Mouse (Mus musculus) hindbrain, embryonic 16.5 days (tissue): ENCODE results near the gene Fv1. TPM values are rescaled to one million over a fixed set of nuclear protein-coding genes. Genes with fewer than 3 reads are reported as not detected.

Experiments
- polyA plus RNA-seq: library from polyadenylated mRNA; unstranded; fragments of >200 nt; fragmentation: Nextera tagmentation; extraction: Ambion mirVana; gene quantifications from 2 replicates; pipeline ENCODE4 v1.2.1, GENCODE M21; 2015

The Fv1 gene
- polyA plus RNA-seq, 1 experiment from 2014 or later: 8.4 TPM

Other genes with a start within 250 kb of the Fv1 start
- gene Zfp979, start 226.5 kb upstream of the Fv1 start, polyA plus RNA-seq: 2.6 and 2.9 TPM in 2 replicates
- gene Zfp534, start 166.4 kb upstream of the Fv1 start, polyA plus RNA-seq: 0.06 TPM in 1 of 2 replicates, not detected in the other
- 4.0 and 4.1 TPM in 2 replicates for gene Zfp984, start 59.2 kb upstream of the Fv1 start, polyA plus RNA-seq
- 6.2 and 7.8 TPM in 2 replicates for gene Zfp933, start 20.6 kb upstream of the Fv1 start, polyA plus RNA-seq
- 37.6 and 38.7 TPM in 2 replicates for gene Miip, start 163 bp upstream of the Fv1 start, polyA plus RNA-seq
- 107 and 115 TPM in 2 replicates for gene Mfn2, start 35.7 kb downstream of the Fv1 start, polyA plus RNA-seq
- gene Plod1, start 67.8 kb downstream of the Fv1 start, polyA plus RNA-seq: 28.4 and 34.8 TPM in 2 replicates
- gene 2510039O18Rik, start 71.9 kb downstream of the Fv1 start, polyA plus RNA-seq: 8.0 and 10.6 TPM in 2 replicates
- 0.20 and 0.21 TPM in 2 replicates for gene Nppb, start 116.8 kb downstream of the Fv1 start, polyA plus RNA-seq
- 1.2 and 1.6 TPM in 2 replicates for gene Nppa, start 131.7 kb downstream of the Fv1 start, polyA plus RNA-seq
- 29.9 and 33.5 TPM in 2 replicates for gene Clcn6, start 169.8 kb downstream of the Fv1 start, polyA plus RNA-seq
- 16.5 and 18.5 TPM in 2 replicates for gene Mthfr, start 170.1 kb downstream of the Fv1 start, polyA plus RNA-seq
- gene Agtrap, start 219.1 kb downstream of the Fv1 start, polyA plus RNA-seq: 7.4 and 9.3 TPM in 2 replicates